Mouse (Mus musculus): ENCODE measurements around the gene Lrrc10b.

GRCm38 (mm10) chr19:10429371-10429770, 27.9 kb downstream of the Lrrc10b start:
- no peak for TF ChIP-seq CTCF (IDR thresholded peaks at IDR 0.05; ENCODE audit: borderline replicate concordance, insufficient read depth, low read length)
- TF ChIP-seq POLR2A (IDR thresholded peaks at IDR 0.05; ENCODE audit: low read depth, low read length), result no peak

Measured in embryonic fibroblast, embryonic 13.5 days (primary cell).